Mouse (Mus musculus): ENCODE data around the gene Arhgap23. TPM values are rescaled to one million over a fixed set of nuclear protein-coding genes. Genes with fewer than 3 reads are reported as not detected.

Gene Arhgap23
- total and polyA plus RNA-seq, 3 experiments = 1.2 to 5.6 (median 4.2) TPM

GRCm38 (mm10) chr11:97383764-97384163 lies 31.6 kb upstream of the Arhgap23 start:
- H3K9me3 ChIP-seq (replicated peaks; ENCODE audit: low read length) = no peaks in the 10 kb centered on the region
- no peak overlapping the region for H3K4me3 ChIP-seq (replicated peaks in 1 of 3; ENCODE audit: low read depth in 2 of 3, low read length in 2 of 3, poor library complexity in 1 of 3)
- no peak for DNase-seq (ENCODE audit: extremely low read depth)
- H3K27me3 ChIP-seq (replicated peaks) = no peaks in the 10 kb centered on the region
- H3K27ac ChIP-seq (ENCODE audit: insufficient read depth, low read depth) = no peak overlapping the region
- peaks cover 19 to 64% of the 10 kb centered on the region in 2 experiments for H3K36me3 ChIP-seq (replicated peaks in 1 of 2; ENCODE audit: control insufficient read depth in 1 of 2, insufficient read depth in 1 of 2, low read length in 1 of 2)
- in situ Hi-C loops (cut with MboI; ENCODE audit: low pct_ligation_motif_present, low pct_unique_long_range_greater_than_20kb, low sequenced_read_pairs) (no loop called here), dilution Hi-C loops (cut with MboI; ENCODE audit: extremely low pct_ligation_motif_present, extremely low pct_unique_long_range_greater_than_20kb, low sequenced_read_pairs) (no loop called here)
- H3K79me2 ChIP-seq (replicated peaks; ENCODE audit: control insufficient read depth, extremely low read depth, insufficient read depth, poor library complexity, severe bottlenecking) = no peaks in the 10 kb centered on the region
- H3K9ac ChIP-seq (ENCODE audit: insufficient read depth, low read depth) = no peak overlapping the region
- H3K4me1 ChIP-seq (ENCODE audit: control insufficient read depth in 1 of 2, insufficient read depth in 2 of 2) = no peaks in the 10 kb centered on the region
- no peak overlapping the region for H3K4me2 ChIP-seq (ENCODE audit: insufficient read depth, low read depth, poor library complexity, severe bottlenecking)
- TF ChIP-seq E2F4 (IDR thresholded peaks at IDR 0.05; ENCODE audit: insufficient replicate concordance, low read depth, low read length) = no peak
- no peak for TF ChIP-seq MEF2A (IDR thresholded peaks at IDR 0.05; ENCODE audit: borderline replicate concordance, low read depth, low read length)
- TF ChIP-seq MAFK (IDR thresholded peaks at IDR 0.05; ENCODE audit: insufficient replicate concordance, low read length) = no peak
- TF ChIP-seq SMC3 (IDR thresholded peaks at IDR 0.05; ENCODE audit: low read depth, low read length) = no peak
- no peak for TF ChIP-seq TBP (conservative IDR thresholded peaks at IDR 0.05; ENCODE audit: low read depth, low read length)
- no peak for TF ChIP-seq MAX (IDR thresholded peaks at IDR 0.05; ENCODE audit: low read length)

GRCm38 (mm10) chr11:97387811-97388210 lies 27.5 kb upstream of the Arhgap23 start:
- Histone ChIP-seq H3K9ac (ENCODE audit: insufficient read depth, low read depth) (no peak overlapping the region), H3K4me2 (ENCODE audit: insufficient read depth, low read depth, poor library complexity, severe bottlenecking) (no peak overlapping the region), H3K27ac (ENCODE audit: insufficient read depth, low read depth) (no peak overlapping the region), H3K9me3 (replicated peaks; ENCODE audit: low read length) (no peaks in the 10 kb centered on the region), H3K27me3 (replicated peaks) (no peaks in the 10 kb centered on the region), H3K4me3 (replicated peaks in 1 of 3; ENCODE audit: low read depth in 2 of 3, low read length in 2 of 3, poor library complexity in 1 of 3) (no peak overlapping the region), H3K79me2 (replicated peaks; ENCODE audit: control insufficient read depth, extremely low read depth, insufficient read depth, poor library complexity, severe bottlenecking) (no peaks in the 10 kb centered on the region), H3K4me1 (ENCODE audit: control insufficient read depth in 1 of 2, insufficient read depth in 2 of 2) (no peaks in the 10 kb centered on the region), H3K36me3 (replicated peaks in 1 of 2; ENCODE audit: control insufficient read depth in 1 of 2, insufficient read depth in 1 of 2, low read length in 1 of 2) (peaks cover 35 to 82% of the 10 kb centered on the region in 2 experiments)
- DNase-seq (ENCODE audit: extremely low read depth) = no peak
- dilution Hi-C loops (cut with MboI; ENCODE audit: extremely low pct_ligation_motif_present, extremely low pct_unique_long_range_greater_than_20kb, low sequenced_read_pairs) (no loop called here), in situ Hi-C loops (cut with MboI; ENCODE audit: low pct_ligation_motif_present, low pct_unique_long_range_greater_than_20kb, low sequenced_read_pairs) (no loop called here)
- no peak for TF ChIP-seq EP300 (IDR thresholded peaks at IDR 0.05; ENCODE audit: low read length)
- TF ChIP-seq KAT2A (IDR thresholded peaks at IDR 0.05; ENCODE audit: insufficient replicate concordance, low read length) = no peak
- TF ChIP-seq RAD21 (IDR thresholded peaks at IDR 0.05; ENCODE audit: low read depth, low read length) = no peak
- no peak for TF ChIP-seq MEF2A (IDR thresholded peaks at IDR 0.05; ENCODE audit: borderline replicate concordance, low read depth, low read length)
- no peak for TF ChIP-seq RCOR1 (conservative IDR thresholded peaks at IDR 0.05; ENCODE audit: low read depth, low read length)
- no peak for TF ChIP-seq CHD2 (IDR thresholded peaks at IDR 0.05; ENCODE audit: low read length)
- TF ChIP-seq NRF1 (IDR thresholded peaks at IDR 0.05; ENCODE audit: low read depth, low read length) = no peak
- no peak for TF ChIP-seq ZKSCAN1 (IDR thresholded peaks at IDR 0.05; ENCODE audit: borderline replicate concordance, low read depth, low read length)
- TF ChIP-seq MAFK (IDR thresholded peaks at IDR 0.05; ENCODE audit: insufficient replicate concordance, low read length) = no peak
- no peak for TF ChIP-seq ZMIZ1 (IDR thresholded peaks at IDR 0.05; ENCODE audit: low read depth, low read length)
- no peak for TF ChIP-seq HCFC1 (IDR thresholded peaks at IDR 0.05; ENCODE audit: low read depth, low read length)
- no peak for TF ChIP-seq JUND (conservative IDR thresholded peaks at IDR 0.05; ENCODE audit: low read depth, low read length)
- TF ChIP-seq TBP (conservative IDR thresholded peaks at IDR 0.05; ENCODE audit: low read depth, low read length) = no peak
- no peak for TF ChIP-seq TCF12 (IDR thresholded peaks at IDR 0.05; ENCODE audit: low read depth, low read length)
- TF ChIP-seq E2F4 (IDR thresholded peaks at IDR 0.05; ENCODE audit: insufficient replicate concordance, low read depth, low read length) = no peak
- no peak for TF ChIP-seq ZNF384 (IDR thresholded peaks at IDR 0.05; ENCODE audit: low read depth, low read length)
- no peak for TF ChIP-seq BHLHE40 (IDR thresholded peaks at IDR 0.05; ENCODE audit: low read depth, low read length)
- no peak for TF ChIP-seq UBTF (IDR thresholded peaks at IDR 0.05; ENCODE audit: low read depth, low read length)
